ENCODE assay signal across 8 mouse cellular contexts in the genomic region with DNA sequence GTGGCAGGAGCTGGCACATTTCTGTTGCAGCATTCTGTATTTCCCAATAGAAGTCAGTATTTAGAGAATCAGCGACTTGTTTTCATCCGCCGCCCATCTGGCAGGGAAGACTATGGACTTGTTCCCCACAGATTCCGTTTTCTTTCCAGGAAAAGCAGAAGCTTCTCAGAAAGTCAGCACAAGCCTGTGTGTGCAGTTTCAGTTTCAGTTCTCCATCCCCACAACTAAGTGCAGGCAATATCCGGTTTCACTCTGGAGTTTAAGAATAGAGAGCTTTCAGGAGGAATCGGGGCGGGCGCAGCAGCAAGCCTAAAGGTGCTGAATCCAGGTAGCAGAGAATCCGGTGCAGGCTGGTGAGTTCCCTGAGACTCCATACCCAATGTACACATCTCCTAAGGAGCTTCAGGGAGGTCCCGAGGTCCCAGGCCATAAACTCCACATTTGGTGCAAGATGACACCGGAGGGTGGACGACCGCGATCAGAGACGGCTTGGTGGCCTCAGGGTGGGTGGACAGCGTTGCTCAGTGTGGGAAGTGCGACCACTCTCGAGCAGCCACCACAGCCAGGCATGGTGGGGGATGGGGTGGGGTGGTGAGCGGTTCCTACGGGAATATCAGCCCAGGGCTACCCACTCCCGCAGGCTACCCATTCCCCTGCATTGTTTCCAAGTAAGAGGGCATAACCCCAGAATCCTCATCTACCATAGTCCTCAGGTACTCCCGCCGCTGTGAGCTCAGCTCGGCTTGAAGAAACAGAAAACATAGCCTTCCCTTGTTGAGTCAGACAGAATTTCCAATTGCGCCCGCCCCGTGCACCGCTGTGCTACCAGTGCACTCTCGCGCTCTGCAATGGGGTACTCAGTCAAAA. TPM values are rescaled to one million over a fixed set of nuclear protein-coding genes. Genes with fewer than 3 reads are reported as not detected.
DNase-seq lines count a peak whose midpoint lies in the region; ATAC-seq lines count a peak whose summit lies in the region.

Gene Gbp7, plus strand, starts transcription at position 256 of the 867 bp plus-strand sequence.

- WGBS in heart, embryonic 14.5 days: under 1% methylated on average over 30 of the region's 30 CpGs
- 3% methylated on average over 30 of the region's 30 CpGs for WGBS in liver, embryonic 12.5 days (ENCODE audit: insufficient replicate concordance)
- under 1% methylated on average over 30 of the region's 30 CpGs for WGBS in stomach, embryonic 16.5 days

- ATAC-seq in erythroid progenitor cell, adult 5-6 weeks (replicated peaks; ENCODE audit: low FRiP score, poor library complexity, severe bottlenecking): peak; percentile 67
- ATAC-seq in heart, embryonic 14.5 days (ENCODE audit: insufficient number of reproducible peaks, insufficient read depth, low FRiP score, low read depth): peak; percentile 59; the same call in 1 of the 2 replicates
- peak; percentile 59 for ATAC-seq in liver, embryonic 12.5 days
- ATAC-seq in stomach, embryonic 16.5 days (ENCODE audit: insufficient read depth, low FRiP score): peak; percentile 82

- H3K27ac ChIP-seq in heart, embryonic 14.5 days (replicated peaks in 1 of 2; ENCODE audit: control insufficient read depth in 1 of 2, insufficient read depth in 1 of 2, low read depth in 2 of 2, low read length in 2 of 2): 0 out of 4 replicates have a peak within 1 kb of the TSS, but pooled peaks of 1 of the 2 experiments have one; percentile 10
- H3K27ac ChIP-seq in liver, embryonic 12.5 days: no peak within 1 kb of the TSS
- peak within 1 kb of the TSS; percentile 42 for H3K27ac ChIP-seq in stomach, embryonic 16.5 days (ENCODE audit: low read length)

- peak within 1 kb of the TSS; percentile 68 for H3K9ac ChIP-seq in heart, embryonic 14.5 days (ENCODE audit: low read length)
- peak within 1 kb of the TSS; percentile 59 for H3K9ac ChIP-seq in liver, embryonic 12.5 days
- peak within 1 kb of the TSS; percentile 71 for H3K9ac ChIP-seq in stomach, embryonic 16.5 days (ENCODE audit: low read length)

- no peaks in the 10 kb centered on the region for H3K36me3 ChIP-seq in heart, embryonic 14.5 days (ENCODE audit: control insufficient read depth, insufficient read depth, low read length)
- H3K36me3 ChIP-seq in liver, embryonic 12.5 days: no peaks in the 10 kb centered on the region
- H3K36me3 ChIP-seq in stomach, embryonic 16.5 days (ENCODE audit: control insufficient read depth, insufficient read depth, low read length): no peaks in the 10 kb centered on the region

- peak within 1 kb of the TSS; percentile 90 for H3K4me2 ChIP-seq in heart, embryonic 14.5 days (ENCODE audit: low read length)
- peak within 1 kb of the TSS; percentile 85 for H3K4me2 ChIP-seq in liver, embryonic 12.5 days
- peak within 1 kb of the TSS; percentile 67 for H3K4me2 ChIP-seq in stomach, embryonic 16.5 days (ENCODE audit: low read depth, low read length)

- H3K9me3 ChIP-seq in heart, embryonic 14.5 days (ENCODE audit: control insufficient read depth, low read length): no peaks in the 10 kb centered on the region
- no peaks in the 10 kb centered on the region for H3K9me3 ChIP-seq in liver, embryonic 12.5 days (replicated peaks)
- H3K9me3 ChIP-seq in stomach, embryonic 16.5 days (replicated peaks; ENCODE audit: control insufficient read depth, low read length): no peaks in the 10 kb centered on the region

- H3K4me3 ChIP-seq in heart, embryonic 14.5 days (ENCODE audit: control insufficient read depth in 1 of 2, insufficient read depth in 1 of 2, low read depth in 1 of 2, low read length in 2 of 2): peak within 1 kb of the TSS; percentile 56 to 67
- peak within 1 kb of the TSS; percentile 65 for H3K4me3 ChIP-seq in liver, embryonic 12.5 days
- H3K4me3 ChIP-seq in stomach, embryonic 16.5 days (replicated peaks; ENCODE audit: low read length): peak within 1 kb of the TSS; percentile 70

- peak; percentile 62 for DNase-seq in A20 (ENCODE audit: low read depth, low spot score)
- peak; percentile 52 for DNase-seq in adrenal gland, postnatal 10 days
- peak; percentile 51 for DNase-seq in kidney, postnatal 10 days
- peak; percentile 83 for DNase-seq in naive thymus-derived CD4-positive, alpha-beta T cell, adult 2 months (ENCODE audit: low read depth)

- no peaks in the 10 kb centered on the region for H3K27me3 ChIP-seq in heart, embryonic 14.5 days (ENCODE audit: control insufficient read depth, insufficient read depth, low read length)
- H3K27me3 ChIP-seq in liver, embryonic 12.5 days (replicated peaks): no peaks in the 10 kb centered on the region; the same call in 1 of the 2 replicates
- no peaks in the 10 kb centered on the region for H3K27me3 ChIP-seq in stomach, embryonic 16.5 days (ENCODE audit: control insufficient read depth, insufficient read depth, low read length)

- no peaks in the 10 kb centered on the region for H3K4me1 ChIP-seq in heart, embryonic 14.5 days (ENCODE audit: control insufficient read depth in 2 of 2, insufficient read depth in 2 of 2, low read length in 2 of 2)
- peaks cover 3% of the 10 kb centered on the region; the same call in 1 of the 2 replicates for H3K4me1 ChIP-seq in liver, embryonic 12.5 days
- H3K4me1 ChIP-seq in stomach, embryonic 16.5 days (ENCODE audit: control insufficient read depth, insufficient read depth, low read length): no peaks in the 10 kb centered on the region

RNA-seq across cellular contexts. Expression of gene Gbp7, which starts in this region (rescaled TPM):
- 10 to 100 TPM in 1 of 2 experiments, 1 to 10 TPM in 1; 9.8 to 13.5 TPM for total RNA-seq in adrenal gland, postnatal 10 days (2021)
- total RNA-seq in erythroid progenitor cell, adult 5-6 weeks (2015; ENCODE audit: low replicate concordance): 15.1 and 20.9 TPM in 2 replicates
- 16.0 and 22.7 TPM in 2 replicates for total RNA-seq in erythroid progenitor cell, adult 5-6 weeks (2017; ENCODE audit: low replicate concordance)
- 2.9 and 3.6 TPM in 2 replicates for polyA plus RNA-seq in heart, embryonic 14.5 days (2014; fragmentation: Nextera tagmentation; extraction: Ambion mirVana)
- polyA plus RNA-seq in liver, embryonic 12.5 days (2016; fragmentation: Nextera tagmentation; extraction: Ambion mirVana): 2.1 and 2.4 TPM in 2 replicates
- polyA plus RNA-seq in stomach, embryonic 16.5 days (2015; fragmentation: Nextera tagmentation; extraction: Ambion mirVana): 4.7 and 5.0 TPM in 2 replicates
